19 mouse cellular contexts compared by ENCODE assay signal in genomic region chr2:76238496-76238895, GRCm38 (mm10).
DNase-seq lines count a peak whose midpoint lies in the region; ATAC-seq and TF ChIP-seq lines count a peak whose summit lies in the region.
"Had no signal": no experiment of that assay in that cellular context is flagged by ENCODE, and none has a peak within 500 bp of the region (broad histone marks: within the 10 kb centered on the region; RNA-seq: fewer than 3 reads in every experiment).

No protein-coding gene starts in this region.

- no peaks in the 10 kb centered on the region for H3K27me3 ChIP-seq in thymus, adult 2 months (ENCODE audit: control insufficient read depth, insufficient read depth, low read length)
- H3K27me3 ChIP-seq in hindbrain, postnatal 0 days (ENCODE audit: insufficient read depth, low read length) = no peaks in the 10 kb centered on the region
- H3K27me3 ChIP-seq: CH12.LX; embryonic facial prominence, embryonic 15.5 days; heart, embryonic 12.5 days; hindbrain, embryonic 15.5 days had no signal

- no peaks in the 10 kb centered on the region for H3K36me3 ChIP-seq in thymus, adult 2 months (ENCODE audit: control insufficient read depth, insufficient read depth, low read length)
- no peaks in the 10 kb centered on the region for H3K36me3 ChIP-seq in hindbrain, postnatal 0 days (ENCODE audit: insufficient read depth, low read length)
- H3K36me3 ChIP-seq: embryonic facial prominence, embryonic 15.5 days; forebrain, embryonic 10.5 days; heart, embryonic 12.5 days; hindbrain, embryonic 15.5 days had no signal

- H3K9ac ChIP-seq in hindbrain, postnatal 0 days (replicated peaks; ENCODE audit: low read length) = no peak overlapping the region
- H3K9ac ChIP-seq: embryonic facial prominence, embryonic 15.5 days; heart, embryonic 12.5 days; hindbrain, embryonic 15.5 days had no signal

- TF ChIP-seq POLR2A in thymus, adult 2 months (IDR thresholded peaks at IDR 0.05; ENCODE audit: control insufficient read depth, extremely low read depth, insufficient read depth, low read length, poor library complexity) = no peak

- H3K4me1 ChIP-seq in thymus, adult 2 months (replicated peaks; ENCODE audit: control insufficient read depth, insufficient read depth, low read length) = peaks cover 6% of the 10 kb centered on the region
- H3K4me1 ChIP-seq in hindbrain, postnatal 0 days (ENCODE audit: insufficient read depth, low read length) = no peaks in the 10 kb centered on the region
- H3K4me1 ChIP-seq: embryonic facial prominence, embryonic 15.5 days; forebrain, embryonic 10.5 days; hindbrain, embryonic 15.5 days had no signal

- DNase-seq in thymus, adult 2 months = no peak
- DNase-seq in thymus, postnatal 25 days = no peak
- DNase-seq in CD4-positive, CD25-positive, alpha-beta regulatory T cell, adult 2 months (ENCODE audit: low read depth, low spot score) = peak; percentile 48
- peak; percentile 17 for DNase-seq in yolk sac, embryonic 10.5 days (ENCODE audit: low spot score)
- DNase-seq in hindbrain, postnatal 0 days (ENCODE audit: low spot score) = no peak
- no peak for DNase-seq in ovary, postnatal 14 days (ENCODE audit: low spot score)
- DNase-seq: adrenal gland, adult 2 months; adrenal gland, postnatal 36 days; cerebellum, adult 2 months; cerebellum, postnatal 10 days; gastrocnemius, postnatal 14 days had no signal

- no peak overlapping the region for H3K4me3 ChIP-seq in thymus, adult 2 months (ENCODE audit: control insufficient read depth, insufficient read depth, low read length)
- no peak overlapping the region for H3K4me3 ChIP-seq in hindbrain, postnatal 0 days (ENCODE audit: low read length)
- H3K4me3 ChIP-seq: embryonic facial prominence, embryonic 15.5 days; erythroblast, embryonic 14.5 days; forebrain, embryonic 10.5 days; heart, embryonic 12.5 days; hindbrain, embryonic 15.5 days had no signal

- 26% methylated on average over 3 of the region's 3 CpGs for WGBS in thymus, adult 2 months
- 91% methylated on average over 3 of the region's 3 CpGs for WGBS in hindbrain, postnatal 0 days

- H3K9me3 ChIP-seq in hindbrain, postnatal 0 days (ENCODE audit: low read length) = no peaks in the 10 kb centered on the region
- H3K9me3 ChIP-seq: embryonic facial prominence, embryonic 15.5 days; forebrain, embryonic 10.5 days; heart, embryonic 12.5 days; hindbrain, embryonic 15.5 days had no signal

- H3K4me2 ChIP-seq in hindbrain, postnatal 0 days (ENCODE audit: low read depth, low read length) = no peak overlapping the region
- H3K4me2 ChIP-seq: embryonic facial prominence, embryonic 15.5 days; heart, embryonic 12.5 days; hindbrain, embryonic 15.5 days had no signal

- H3K27ac ChIP-seq in thymus, adult 2 months (ENCODE audit: control insufficient read depth, insufficient read depth, low read length) = peak overlapping the region; percentile 84
- no peak overlapping the region for H3K27ac ChIP-seq in hindbrain, postnatal 0 days
- H3K27ac ChIP-seq: embryonic facial prominence, embryonic 15.5 days; forebrain, embryonic 10.5 days; hindbrain, embryonic 15.5 days had no signal

- TF ChIP-seq CTCF in thymus, adult 2 months (IDR thresholded peaks at IDR 0.05; ENCODE audit: borderline replicate concordance, control insufficient read depth, extremely low read depth, insufficient read depth, low read length, poor library complexity) = no peak
- TF ChIP-seq CTCF in hindbrain, postnatal 0 days (IDR thresholded peaks at IDR 0.05; ENCODE audit: low read depth) = no peak

- ATAC-seq in activated CD4-positive, CD25-positive, alpha-beta regulatory T cell, adult 4 months = peak; percentile 59
- ATAC-seq in hindbrain, postnatal 0 days = no peak
- ATAC-seq: Patski had no signal

Comparison
In these comparisons a context has a peak if more than half of its experiments do, and no peak if none do; other contexts are left out.
1. DNase-seq: peak in CD4-positive, CD25-positive, alpha-beta regulatory T cell, adult 2 months (single experiment) and yolk sac, embryonic 10.5 days (single experiment); none in thymus, adult 2 months (single experiment), thymus, postnatal 25 days (single experiment), hindbrain, postnatal 0 days (single experiment) and ovary, postnatal 14 days (single experiment).